Mouse (Mus musculus) liver, embryonic 15.5 days (tissue): ENCODE measurements around the gene Pygl. TPM values are rescaled to one million over a fixed set of nuclear protein-coding genes. Genes with fewer than 3 reads are reported as not detected.

ENCODE experiments used
- ATAC-seq: fragments of 200-750 bp; cut with Nextera tagmentation; 2 replicates; pipeline ENCODE4 v1.8.0; 2017; ENCODE audit warnings: moderate number of reproducible peaks, mild to moderate bottlenecking, moderate library complexity; ENCODE audit not compliant: insufficient read depth
- H3K27ac ChIP-seq: fragments of 300-500 bp; sonication (generic); replicated peaks from 2 replicates; pipeline ENCODE4 v1.5.1; 2015; ENCODE audit warnings: mild to moderate bottlenecking, inconsistent platforms
- H3K27me3 ChIP-seq: fragments of 300-500 bp; sonication (generic); 2 replicates; pipeline ENCODE4 v1.6.1; 2015; ENCODE audit warnings: mild to moderate bottlenecking, inconsistent platforms
- H3K36me3 ChIP-seq: fragments of 300-500 bp; sonication (generic); replicated peaks from 2 replicates; pipeline ENCODE4 v1.6.1; 2015; ENCODE audit warnings: moderate library complexity, mild to moderate bottlenecking, inconsistent platforms
- H3K4me1 ChIP-seq: fragments of 300-500 bp; sonication (generic); replicated peaks from 2 replicates; pipeline ENCODE4 v1.6.1; 2015; ENCODE audit warnings: inconsistent platforms
- H3K4me2 ChIP-seq: fragments of 300-500 bp; sonication (generic); 2 replicates; pipeline ENCODE4 v1.6.1; 2015; ENCODE audit warnings: moderate library complexity, mild to moderate bottlenecking, inconsistent platforms
- H3K4me3 ChIP-seq: fragments of 300-500 bp; sonication (generic); replicated peaks from 2 replicates; pipeline ENCODE4 v1.5.1; 2015; ENCODE audit warnings: mild to moderate bottlenecking, inconsistent platforms
- H3K9ac ChIP-seq: fragments of 300-500 bp; sonication (generic); 2 replicates; pipeline ENCODE4 v1.6.1; 2015; ENCODE audit warnings: moderate library complexity, mild to moderate bottlenecking, inconsistent platforms
- H3K9me3 ChIP-seq: fragments of 300-500 bp; sonication (generic); replicated peaks from 2 replicates; pipeline ENCODE4 v1.6.1; 2016; ENCODE audit warnings: inconsistent platforms
- WGBS: fragments of 180-500 bp; shearing (Covaris S2); methylation state at CpG from one replicate; pipeline ENCODE4 v1.1.7; 2015; ENCODE audit warnings: mixed read lengths; ENCODE audit not compliant: insufficient replicate concordance; 5-methylcytosine and 5-hydroxymethylcytosine counted together
- polyA plus RNA-seq: library from polyadenylated mRNA; unstranded; fragments of >200 nt; fragmentation: Nextera tagmentation; extraction: Ambion mirVana; gene quantifications from 2 replicates; pipeline ENCODE4 v1.2.1, GENCODE M21; 2015

Pygl gene
- polyA plus RNA-seq, 1 experiment from 2014 or later: 85.0 TPM

DNA sequence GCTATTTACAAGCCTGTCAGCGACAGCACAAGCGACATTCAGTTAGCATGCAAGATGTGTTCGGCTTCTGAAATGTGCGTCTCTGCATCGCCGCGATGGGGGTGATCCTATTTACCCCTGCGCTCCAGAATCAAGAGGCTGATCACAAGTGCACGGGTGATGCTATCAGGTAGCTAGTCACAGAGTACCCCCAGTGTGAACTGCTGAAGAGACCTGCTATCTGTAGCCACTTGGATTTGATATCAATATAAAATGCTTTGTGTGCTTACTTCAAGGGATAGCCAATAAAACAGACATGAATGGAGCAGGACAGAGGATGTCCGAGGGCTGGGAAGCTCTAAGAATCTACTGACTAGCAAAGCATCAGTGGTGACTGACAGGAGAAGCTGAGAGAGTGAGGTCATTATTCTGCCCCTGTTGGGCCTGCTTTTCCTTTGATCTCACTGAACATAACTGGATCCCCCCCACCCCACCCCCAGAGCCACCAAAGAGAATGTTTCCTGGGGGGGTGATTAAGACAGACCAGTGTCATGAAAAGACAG lies 18.4 kb upstream of the Pygl start:
- H3K27ac ChIP-seq: no peak overlapping the region
- ATAC-seq: no peak
- no peaks in the 10 kb centered on the region for H3K36me3 ChIP-seq
- no peaks in the 10 kb centered on the region for H3K4me1 ChIP-seq
- no peaks in the 10 kb centered on the region for H3K9me3 ChIP-seq
- H3K4me2 ChIP-seq: no peak overlapping the region
- no peaks in the 10 kb centered on the region for H3K27me3 ChIP-seq
- no peak overlapping the region for H3K9ac ChIP-seq
- 82% methylated on average over 10 of the region's 10 CpGs for WGBS
- H3K4me3 ChIP-seq: no peak overlapping the region

GRCm38 (mm10) chr12:70247683-70248474 lies 16.6 kb upstream of the Pygl start:
- Histone ChIP-seq H3K9ac (no peak overlapping the region), H3K4me2 (no peak overlapping the region), H3K27me3 (no peaks in the 10 kb centered on the region), H3K36me3 (no peaks in the 10 kb centered on the region), H3K4me1 (no peaks in the 10 kb centered on the region), H3K27ac (no peak overlapping the region), H3K9me3 (no peaks in the 10 kb centered on the region), H3K4me3 (no peak overlapping the region)
- 58% methylated on average over 15 of the region's 15 CpGs for WGBS
- ATAC-seq: no peak

- Histone ChIP-seq H3K4me2 (no peak overlapping the region), H3K36me3 (no peaks in the 10 kb centered on the region), H3K4me3 (no peak overlapping the region), H3K27ac (no peak overlapping the region), H3K27me3 (no peaks in the 10 kb centered on the region), H3K9me3 (no peaks in the 10 kb centered on the region), H3K4me1 (no peaks in the 10 kb centered on the region), H3K9ac (no peak overlapping the region)
- WGBS: 72% methylated on average over 7 of the region's 7 CpGs
- ATAC-seq: no peak
Measured at GRCm38 (mm10) chr12:70242550-70242949, 11.3 kb upstream of the Pygl start.

DNA sequence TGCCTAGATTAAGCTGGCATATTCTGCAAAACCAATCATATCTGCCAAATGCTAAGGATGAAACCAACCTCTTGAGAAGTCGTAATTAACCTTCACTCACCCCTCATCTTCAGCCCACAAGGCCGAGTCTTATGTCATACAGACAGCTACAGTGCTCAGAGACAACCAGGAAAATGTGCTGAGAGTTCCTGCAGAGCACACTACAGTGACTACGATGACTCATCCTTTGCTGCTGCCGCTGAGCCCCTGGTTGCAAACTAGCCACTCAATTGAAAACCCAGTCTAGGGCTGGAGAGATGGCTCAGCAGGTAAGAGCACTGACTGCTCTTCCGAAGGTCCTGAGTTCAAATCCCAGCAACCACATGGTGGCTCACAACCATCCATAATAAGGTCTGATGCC lies 8.5 kb upstream of the Pygl start:
- H3K27me3 ChIP-seq: no peaks in the 10 kb centered on the region
- no peaks in the 10 kb centered on the region for H3K9me3 ChIP-seq
- no peak overlapping the region for H3K4me2 ChIP-seq
- no peaks in the 10 kb centered on the region for H3K36me3 ChIP-seq
- no peak for ATAC-seq
- peaks cover 5% of the 10 kb centered on the region for H3K4me1 ChIP-seq
- H3K9ac ChIP-seq: no peak overlapping the region
- H3K4me3 ChIP-seq: no peak overlapping the region
- H3K27ac ChIP-seq: no peak overlapping the region
- WGBS: 40% methylated on average over 5 of the region's 5 CpGs

DNA sequence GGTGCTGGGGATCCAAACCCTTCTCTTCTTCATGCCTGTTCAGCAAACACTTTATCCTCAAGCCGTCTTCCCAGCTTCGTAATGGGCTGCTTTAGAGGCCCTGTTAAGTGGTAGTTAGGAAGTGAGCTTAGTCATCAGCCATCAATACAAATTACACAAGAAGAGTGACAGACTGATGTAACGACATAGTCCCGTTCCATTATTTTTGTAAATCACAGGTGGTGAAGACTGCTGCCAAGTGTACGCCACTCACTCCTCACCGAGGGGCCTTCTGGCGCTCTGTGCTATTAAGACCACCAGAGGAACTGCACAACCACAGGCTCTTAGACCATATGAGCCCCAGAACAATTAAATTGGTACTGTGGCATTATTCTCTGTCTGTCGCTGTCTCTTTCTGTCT lies 7.3 kb upstream of the Pygl start:
- no peak for ATAC-seq
- H3K9me3 ChIP-seq: no peaks in the 10 kb centered on the region
- H3K27ac ChIP-seq: no peak overlapping the region
- no peak overlapping the region for H3K4me3 ChIP-seq
- H3K4me2 ChIP-seq: no peak overlapping the region
- H3K36me3 ChIP-seq: no peaks in the 10 kb centered on the region
- H3K9ac ChIP-seq: no peak overlapping the region
- H3K27me3 ChIP-seq: no peaks in the 10 kb centered on the region
- H3K4me1 ChIP-seq: peaks cover 14% of the 10 kb centered on the region
- WGBS: 69% methylated on average over 8 of the region's 8 CpGs

DNA sequence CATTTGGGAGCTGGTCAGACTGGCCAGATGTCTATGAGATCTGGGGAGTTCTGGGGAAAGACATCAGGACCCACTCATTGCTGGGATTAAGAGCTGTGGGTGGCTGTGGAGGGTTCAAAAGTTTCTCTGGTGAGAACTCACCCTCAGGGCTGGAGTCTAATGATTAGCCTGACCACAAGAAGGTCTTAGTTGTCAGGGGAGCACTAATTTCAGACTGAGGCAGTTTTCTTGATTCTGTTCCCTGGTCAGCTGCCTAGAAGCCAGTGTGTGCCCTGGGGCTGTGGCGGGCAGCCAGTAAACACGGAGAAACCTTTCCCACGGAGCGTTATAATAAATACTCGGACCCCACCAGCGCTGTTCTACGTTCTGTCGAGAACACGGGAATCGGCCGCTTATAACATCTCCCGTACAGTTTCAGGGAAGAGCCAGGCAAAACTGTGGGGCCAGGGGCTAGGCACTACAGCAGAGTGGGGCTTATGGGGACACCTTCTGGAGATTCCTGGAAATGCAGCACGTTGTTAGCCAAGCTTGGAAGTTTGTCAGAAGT lies 3.7 kb upstream of the Pygl start:
- no peaks in the 10 kb centered on the region for H3K36me3 ChIP-seq
- H3K27ac ChIP-seq: no peak overlapping the region; the same call in 1 of the 2 replicates
- peak overlapping the region; percentile 69 for H3K4me2 ChIP-seq
- H3K9me3 ChIP-seq: no peaks in the 10 kb centered on the region
- H3K4me1 ChIP-seq: peaks cover 47% of the 10 kb centered on the region
- WGBS: 10% methylated on average over 13 of the region's 13 CpGs
- H3K27me3 ChIP-seq: no peaks in the 10 kb centered on the region
- H3K9ac ChIP-seq: peak overlapping the region; percentile 26; the same call in 1 of the 2 replicates
- peak; percentile 21; the same call in 1 of the 2 replicates for ATAC-seq
- H3K4me3 ChIP-seq: peak overlapping the region; percentile 45

DNA sequence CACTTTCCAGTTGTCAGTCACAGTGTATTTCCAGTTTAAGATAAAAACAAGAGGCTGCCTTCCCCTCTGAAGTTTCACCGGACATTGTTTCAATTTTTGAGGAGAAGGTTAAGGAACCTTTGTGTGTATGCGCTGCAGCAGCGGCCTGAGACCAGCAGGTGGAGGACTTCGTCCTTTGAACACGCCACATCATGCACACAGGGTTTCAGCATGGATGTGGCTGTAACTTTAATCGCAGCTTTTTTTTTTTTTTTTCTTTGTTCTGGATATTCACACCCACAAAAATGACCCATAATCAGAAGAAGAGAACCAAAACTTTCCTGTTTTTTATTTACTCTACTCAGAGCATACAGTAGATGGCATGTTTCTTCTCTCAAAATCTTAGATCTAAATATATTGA lies 3.1 kb upstream of the Pygl start:
- H3K27ac ChIP-seq: peak overlapping the region; percentile 55
- peak overlapping the region; percentile 69 for H3K4me2 ChIP-seq
- peaks cover 52% of the 10 kb centered on the region for H3K4me1 ChIP-seq
- no peak overlapping the region; the same call in 1 of the 2 replicates for H3K9ac ChIP-seq
- no peaks in the 10 kb centered on the region for H3K36me3 ChIP-seq
- no peaks in the 10 kb centered on the region for H3K27me3 ChIP-seq
- H3K9me3 ChIP-seq: no peaks in the 10 kb centered on the region
- WGBS: 8% methylated on average over 6 of the region's 6 CpGs
- no peak for ATAC-seq
- no peak overlapping the region for H3K4me3 ChIP-seq

DNA sequence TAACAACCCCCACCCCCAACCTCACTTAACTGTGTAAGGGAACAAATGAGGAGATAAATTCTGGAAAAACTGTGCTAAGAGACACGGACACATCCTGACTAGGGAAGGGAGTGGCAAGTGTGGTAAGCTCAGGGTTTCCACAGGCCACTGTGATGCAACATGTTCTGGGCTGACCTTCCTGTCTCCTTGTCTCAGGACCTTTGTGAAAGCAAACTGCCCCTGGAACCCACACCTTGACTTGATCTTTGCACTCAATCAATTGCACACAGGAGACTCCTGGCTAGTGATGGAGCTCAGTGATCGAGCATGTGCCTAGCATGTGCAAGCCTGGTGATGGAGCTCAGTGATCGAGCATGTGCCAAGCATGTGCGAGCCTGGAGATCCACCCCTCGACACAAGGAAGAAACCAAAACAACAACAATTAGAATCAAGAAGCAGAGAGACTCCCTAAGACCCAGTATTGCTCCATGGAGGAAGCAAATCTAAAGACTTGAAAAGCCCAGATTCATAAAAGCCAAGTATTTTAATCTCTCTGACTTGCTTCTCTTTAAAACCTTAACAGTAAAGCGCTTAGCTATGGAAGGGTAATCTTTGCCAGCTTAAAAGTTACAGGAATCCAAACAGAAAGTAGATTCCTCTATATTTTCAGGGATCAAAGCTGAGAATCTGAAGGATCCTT lies 2.5 kb upstream of the Pygl start:
- Histone ChIP-seq H3K27me3 (no peaks in the 10 kb centered on the region), H3K4me1 (peaks cover 53% of the 10 kb centered on the region), H3K9ac (no peak overlapping the region; the same call in 1 of the 2 replicates), H3K4me2 (peak overlapping the region; percentile 23), H3K36me3 (no peaks in the 10 kb centered on the region), H3K27ac (peak overlapping the region; percentile 55), H3K4me3 (no peak overlapping the region), H3K9me3 (no peaks in the 10 kb centered on the region)
- peak; percentile 27; the same call in 1 of the 2 replicates for ATAC-seq
- WGBS: 65% methylated on average over 6 of the region's 6 CpGs

- 16% methylated on average over 5 of the region's 5 CpGs for WGBS
- H3K36me3 ChIP-seq: no peaks in the 10 kb centered on the region
- H3K9me3 ChIP-seq: no peaks in the 10 kb centered on the region
- ATAC-seq: no peak
- H3K4me2 ChIP-seq: peak overlapping the region; percentile 13; the same call in 1 of the 2 replicates
- no peak overlapping the region for H3K4me3 ChIP-seq
- peak overlapping the region; percentile 49 for H3K27ac ChIP-seq
- H3K9ac ChIP-seq: no peak overlapping the region
- H3K4me1 ChIP-seq: peaks cover 70% of the 10 kb centered on the region
- no peaks in the 10 kb centered on the region for H3K27me3 ChIP-seq
Measured at GRCm38 (mm10) chr12:70232020-70232544, 794 bp upstream of the Pygl start.

GRCm38 (mm10) chr12:70228155-70228554 lies 3.1 kb downstream of the Pygl start:
- H3K4me3 ChIP-seq: peak overlapping the region; percentile 67
- peaks cover 79% of the 10 kb centered on the region for H3K4me1 ChIP-seq
- peak overlapping the region; percentile 60 for H3K9ac ChIP-seq
- H3K9me3 ChIP-seq: no peaks in the 10 kb centered on the region
- WGBS: 57% methylated on average over 11 of the region's 11 CpGs
- H3K27ac ChIP-seq: peak overlapping the region; percentile 89
- H3K4me2 ChIP-seq: peak overlapping the region; percentile 92
- no peaks in the 10 kb centered on the region for H3K27me3 ChIP-seq
- H3K36me3 ChIP-seq: 0 out of 2 replicates have a peak, but pooled peaks cover 2% of the 10 kb centered on the region
- ATAC-seq: peak; percentile 41; the same call in 1 of the 2 replicates
